21 mouse cellular contexts compared by ENCODE assay signal in the genomic region with DNA sequence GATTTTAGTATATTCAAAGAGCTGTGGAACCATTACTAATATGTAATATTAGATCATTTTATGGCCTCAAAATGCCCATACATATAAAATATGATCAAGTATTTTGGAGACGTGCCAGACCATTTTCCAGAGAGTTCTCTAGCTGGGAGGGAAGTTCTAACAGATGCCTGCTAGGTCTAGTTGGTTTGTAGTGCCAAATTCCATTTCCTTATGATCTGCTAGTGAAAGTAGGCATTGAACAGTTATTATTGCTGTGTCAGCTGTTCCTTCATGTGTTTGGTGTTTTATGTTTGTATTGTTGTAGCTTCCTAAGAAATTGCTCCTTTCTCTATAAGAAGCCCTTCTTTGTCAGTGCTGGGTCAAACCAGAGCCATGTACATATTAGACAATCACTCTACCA. TPM values are rescaled to one million over a fixed set of nuclear protein-coding genes. Genes with fewer than 3 reads are reported as not detected.
DNase-seq lines count a peak whose midpoint lies in the region; ATAC-seq and TF ChIP-seq lines count a peak whose summit lies in the region.
"Had no signal": no experiment of that assay in that cellular context is flagged by ENCODE, and none has a peak within 500 bp of the region (broad histone marks: within the 10 kb centered on the region; RNA-seq: fewer than 3 reads in every experiment).

No protein-coding gene starts in this region.

- H3K4me1 ChIP-seq in forebrain, embryonic 14.5 days (ENCODE audit: control insufficient read depth, insufficient read depth, low read length): no peaks in the 10 kb centered on the region
- no peaks in the 10 kb centered on the region for H3K4me1 ChIP-seq in forebrain, embryonic 10.5 days
- no peaks in the 10 kb centered on the region for H3K4me1 ChIP-seq in ES-E14 (ENCODE audit: control insufficient read depth in 2 of 2, insufficient read depth in 2 of 2, low read length in 2 of 2, poor library complexity in 1 of 2)
- H3K4me1 ChIP-seq: heart, embryonic 10.5 days had no signal

- peak; percentile 51 for DNase-seq in forebrain, embryonic 14.5 days (ENCODE audit: low spot score)
- no peak for DNase-seq in forebrain, embryonic 10.5 days (ENCODE audit: extremely low spot score, low spot score)
- no peak for DNase-seq in layer of hippocampus, adult 2 months (ENCODE audit: low spot score in 2 of 2)
- no peak for DNase-seq in layer of hippocampus, adult 9-10 months (ENCODE audit: low spot score)
- no peak for DNase-seq in ES-E14 (ENCODE audit: low read depth, low spot score)
- DNase-seq in brain, embryonic 14.5 days (ENCODE audit: low read depth): peak; percentile 32
- DNase-seq in adipocyte (ENCODE audit: low spot score): no peak
- DNase-seq: adrenal gland, adult 2 months; adrenal gland, postnatal 25 days; gastrocnemius, postnatal 10 days; heart, adult 18-20 months; heart, postnatal 10 days; heart, postnatal 4 days; kidney, adult 8-10 months had no signal

- 74% methylated on average over 1 of the region's 1 CpGs for WGBS in forebrain, embryonic 14.5 days
- 78% methylated on average over 1 of the region's 1 CpGs for WGBS in forebrain, embryonic 10.5 days

- TF ChIP-seq POLR2A in brain, embryonic 14.5 days (IDR thresholded peaks at IDR 0.05; ENCODE audit: borderline replicate concordance, extremely low read depth, insufficient read depth, insufficient read length, poor library complexity, severe bottlenecking): no peak

- H3K27me3 ChIP-seq in forebrain, embryonic 14.5 days (replicated peaks; ENCODE audit: control insufficient read depth, insufficient read depth, low read length): no peaks in the 10 kb centered on the region
- no peaks in the 10 kb centered on the region for H3K27me3 ChIP-seq in forebrain, embryonic 10.5 days (ENCODE audit: poor library complexity, severe bottlenecking)
- H3K27me3 ChIP-seq: hindbrain, embryonic 12.5 days; Patski had no signal

- H3K9me3 ChIP-seq in forebrain, embryonic 14.5 days (replicated peaks; ENCODE audit: control insufficient read depth, low read length): no peaks in the 10 kb centered on the region
- H3K9me3 ChIP-seq in forebrain, embryonic 10.5 days: no peaks in the 10 kb centered on the region
- no peaks in the 10 kb centered on the region for H3K9me3 ChIP-seq in ES-E14 (ENCODE audit: control insufficient read depth, insufficient read depth, low read depth, low read length)
- H3K9me3 ChIP-seq: heart, embryonic 10.5 days; hindbrain, embryonic 12.5 days had no signal

- in situ Hi-C loops in ES-E14 (cut with MboI; ENCODE audit: low sequenced_read_pairs in 2 of 2, unreplicated experiment in 2 of 2): no loop called here

- no peak overlapping the region for H3K4me3 ChIP-seq in forebrain, embryonic 14.5 days (ENCODE audit: low read depth, low read length)
- H3K4me3 ChIP-seq in forebrain, embryonic 10.5 days: no peak overlapping the region
- H3K4me3 ChIP-seq in layer of hippocampus, adult 2 months: no peak overlapping the region
- H3K4me3 ChIP-seq in ES-E14 (ENCODE audit: insufficient read depth in 1 of 2, low read depth in 1 of 2, low read length in 2 of 2, poor library complexity in 1 of 2, severe bottlenecking in 1 of 2): no peak overlapping the region
- H3K4me3 ChIP-seq: heart, embryonic 10.5 days; hindbrain, embryonic 12.5 days had no signal

- no peak for ATAC-seq in forebrain, embryonic 14.5 days
- ATAC-seq: activated CD4-positive, CD25-positive, alpha-beta regulatory T cell, adult 4 months; hindbrain, embryonic 16.5 days; inflammation-experienced regulatory T-cells, adult 6 months; intestine, postnatal 0 days; Patski had no signal

- H3K27ac ChIP-seq in forebrain, embryonic 14.5 days (ENCODE audit: low read depth, low read length): no peak overlapping the region
- H3K27ac ChIP-seq in forebrain, embryonic 10.5 days: no peak overlapping the region
- H3K27ac ChIP-seq in layer of hippocampus, adult 2 months: peak overlapping the region; percentile 76
- H3K27ac ChIP-seq in ES-E14 (ENCODE audit: insufficient read depth, low read depth, low read length, poor library complexity, severe bottlenecking): no peak overlapping the region
- H3K27ac ChIP-seq: heart, embryonic 10.5 days; hindbrain, embryonic 12.5 days had no signal

- no peaks in the 10 kb centered on the region for H3K36me3 ChIP-seq in forebrain, embryonic 14.5 days (ENCODE audit: control insufficient read depth, insufficient read depth, low read length)
- no peaks in the 10 kb centered on the region for H3K36me3 ChIP-seq in forebrain, embryonic 10.5 days (replicated peaks)
- H3K36me3 ChIP-seq in ES-E14 (ENCODE audit: control insufficient read depth, insufficient read depth, low read length, poor library complexity, severe bottlenecking): no peaks in the 10 kb centered on the region
- H3K36me3 ChIP-seq: heart, embryonic 10.5 days; hindbrain, embryonic 12.5 days had no signal

- no peak overlapping the region for H3K4me2 ChIP-seq in forebrain, embryonic 14.5 days (ENCODE audit: low read length)
- H3K4me2 ChIP-seq: hindbrain, embryonic 12.5 days had no signal

- H3K9ac ChIP-seq in forebrain, embryonic 14.5 days (ENCODE audit: low read length): no peak overlapping the region
- no peak overlapping the region for H3K9ac ChIP-seq in ES-E14 (ENCODE audit: insufficient read depth, low read depth, low read length, poor library complexity, severe bottlenecking)
- H3K9ac ChIP-seq: hindbrain, embryonic 12.5 days had no signal

- no peak for TF ChIP-seq CTCF in layer of hippocampus, adult 2 months (conservative IDR thresholded peaks at IDR 0.05)
- TF ChIP-seq CTCF in brain, embryonic 14.5 days (IDR thresholded peaks at IDR 0.05; ENCODE audit: borderline replicate concordance, extremely low read depth, insufficient read depth, insufficient read length): no peak

TF ChIP-seq in ES-E14, 5 proteins besides CTCF, POLR2A, EP300 and RAD21:
- TF ChIP-seq HCFC1 (IDR thresholded peaks at IDR 0.05; ENCODE audit: borderline replicate concordance, insufficient read depth, low read length): no peak
- peak; percentile 55; the same call in 1 of the 2 replicates for TF ChIP-seq MAFK (IDR thresholded peaks at IDR 0.05; ENCODE audit: insufficient read depth, low read depth, low read length)

RNA-seq across cellular contexts. Expression of a gene that starts 45.5 kb away (rescaled TPM):
- polyA plus RNA-seq in forebrain, embryonic 14.5 days (2014; fragmentation: Nextera tagmentation; extraction: Ambion mirVana): 41.5 and 47.2 TPM in 2 replicates
- 24.4 and 29.6 TPM in 2 replicates for polyA plus RNA-seq in forebrain, embryonic 10.5 days (2016; fragmentation: Nextera tagmentation; extraction: Ambion mirVana)
- total RNA-seq in layer of hippocampus, adult 2 months (2021): 10 to 100 TPM; 50.3 to 54.6 TPM
- 12.9 and 14.0 TPM in 2 replicates for total RNA-seq in ES-E14 (2012; rRNA removed)
- polyA plus RNA-seq in brain, embryonic 14.5 days (2012; rRNA removed): 26.8 and 28.8 TPM in 2 replicates

RNA-seq across cellular contexts. Expression of a gene that starts 45.6 kb away (rescaled TPM):
- 10.2 and 13.1 TPM in 2 replicates for polyA plus RNA-seq in forebrain, embryonic 14.5 days (2014; fragmentation: Nextera tagmentation; extraction: Ambion mirVana)
- polyA plus RNA-seq in forebrain, embryonic 10.5 days (2016; fragmentation: Nextera tagmentation; extraction: Ambion mirVana): 32.6 and 34.0 TPM in 2 replicates
- total RNA-seq in layer of hippocampus, adult 2 months (2021): 10 to 100 TPM; 20.0 to 23.5 TPM
- 30.2 and 41.9 TPM in 2 replicates for total RNA-seq in ES-E14 (2012; rRNA removed)
- polyA plus RNA-seq in brain, embryonic 14.5 days (2012; rRNA removed): 6.0 and 11.8 TPM in 2 replicates

Comparison
In these comparisons a context has a peak if more than half of its experiments do, and no peak if none do; other contexts are left out.
1. DNase-seq: peak in forebrain, embryonic 14.5 days (single experiment) and brain, embryonic 14.5 days (single experiment); none in forebrain, embryonic 10.5 days (single experiment), layer of hippocampus, adult 2 months (0 of 2), layer of hippocampus, adult 9-10 months (single experiment), ES-E14 (single experiment) and adipocyte (single experiment).